Mouse (Mus musculus) natural killer cell, adult 2 months (primary cell): ENCODE results near the gene Spata3.
A peak's percentile ranks its signal among the peaks of the same experiment; 100 is the strongest.
"Not testable (repeated sequence)": the region's sequence is repeated elsewhere in the genome, so short reads cannot be mapped to it uniquely, and the experiment has no call there.

Experiments
- DNase-seq, 2 experiments: peaks; one replicate each; pipeline ENCODE4 v3.0.0; 2022; ENCODE audit warnings: low spot score in 2 of 2

Gene Spata3

DNA sequence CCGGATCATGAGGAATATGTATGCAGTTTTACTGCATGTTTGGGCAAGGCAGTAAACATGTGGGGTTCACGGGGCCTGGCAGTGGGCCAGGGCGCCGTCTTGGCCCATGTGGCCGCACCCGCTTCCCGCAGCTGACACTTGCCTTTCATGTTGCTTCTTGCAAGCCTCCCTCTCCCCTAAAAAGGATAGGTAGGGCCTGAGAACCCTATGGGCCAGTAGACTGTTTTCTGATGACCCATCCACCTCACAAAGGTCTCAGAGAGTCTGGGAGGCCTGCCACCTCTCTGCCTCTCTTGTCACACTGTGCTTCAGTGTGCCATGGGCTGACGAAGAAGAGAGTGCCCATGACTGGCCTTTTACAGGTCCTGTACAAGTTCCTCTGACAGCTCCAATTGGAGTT is at the start of gene Spata3:
Spata3 (plus strand) TSS at position 301 of the 400 bp plus-strand sequence.
- DNase-seq, result no peak

DNA sequence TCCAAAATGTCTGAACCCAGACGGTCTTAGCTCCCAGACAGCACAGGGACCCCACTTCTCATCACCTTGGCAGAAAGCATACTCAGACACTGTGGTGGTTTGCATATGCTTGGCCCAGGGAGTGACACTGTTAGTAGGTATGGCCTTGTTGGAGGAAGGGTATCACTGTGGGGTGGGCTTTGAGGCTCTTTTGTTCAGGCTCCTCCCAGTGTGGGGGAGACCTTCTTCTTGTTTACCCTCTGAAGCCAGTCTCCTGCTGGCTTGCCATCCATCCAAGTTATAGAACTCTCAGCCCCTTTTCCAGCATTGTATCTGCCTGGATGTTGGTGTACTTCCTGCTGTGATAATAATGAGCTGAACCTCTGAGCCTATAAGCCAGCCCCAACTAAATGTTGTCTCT is 47.5 kb upstream of the Spata3 start:
- DNase-seq, result no peak

DNA sequence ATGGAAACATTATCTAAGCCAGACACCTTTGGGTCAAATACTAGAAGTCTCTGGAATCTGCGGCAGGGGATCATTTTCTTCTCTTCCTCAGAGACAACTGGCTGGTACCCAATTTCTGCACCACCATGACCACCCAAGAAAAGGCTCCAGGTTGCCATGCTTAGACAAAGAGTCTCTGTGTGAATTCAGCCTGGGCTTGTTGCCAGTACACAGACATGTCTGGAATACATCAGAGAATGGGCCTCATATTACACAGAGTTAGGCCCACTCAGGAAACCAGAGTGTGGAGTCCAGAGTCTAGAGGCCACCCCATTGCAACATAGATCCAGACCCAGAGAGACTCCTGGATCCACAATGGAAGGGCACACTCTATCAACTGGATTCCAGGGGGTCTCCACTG is 47.1 kb upstream of the Spata3 start:
- DNase-seq, result no peak

DNA sequence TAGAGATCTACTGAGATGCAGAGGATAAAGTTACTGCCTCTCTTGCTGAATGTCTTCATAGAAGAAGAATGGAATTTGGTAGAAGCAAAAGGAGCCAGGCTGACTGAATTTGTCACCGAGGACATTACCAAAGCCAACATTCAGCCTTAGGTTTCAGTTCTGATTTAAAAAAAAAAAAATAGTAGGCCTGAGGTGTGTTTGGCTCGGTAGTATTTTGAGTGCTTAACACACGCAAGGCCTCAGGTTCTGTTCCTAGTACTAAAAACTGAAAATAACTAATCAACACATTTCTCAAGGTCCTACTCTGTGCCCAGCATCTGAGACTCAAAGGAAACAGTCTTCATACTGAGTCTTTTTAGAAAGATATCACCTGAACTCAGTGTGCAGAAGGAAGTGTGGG is 45.5 kb upstream of the Spata3 start:
- DNase-seq, result no peak

DNA sequence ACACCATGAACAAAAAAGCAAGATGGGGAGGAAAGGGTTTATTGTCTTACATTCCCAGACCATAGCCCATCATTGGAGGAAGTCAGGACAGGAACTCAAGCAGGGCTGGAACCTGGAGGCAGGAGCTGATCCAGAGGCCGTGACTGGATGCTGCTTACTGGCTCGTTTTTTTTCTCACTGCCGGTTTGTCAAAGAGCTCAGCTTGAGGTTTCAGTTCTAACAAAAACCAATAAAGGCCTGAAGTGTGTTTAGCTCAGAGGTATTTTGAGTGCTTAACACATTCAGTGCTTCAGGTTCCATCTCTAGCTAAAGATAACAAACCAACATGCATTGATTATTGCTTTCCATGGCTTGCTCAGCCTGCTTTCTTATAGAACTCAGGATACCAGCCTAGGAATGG is 44.3 kb upstream of the Spata3 start:
- no peak for DNase-seq

DNA sequence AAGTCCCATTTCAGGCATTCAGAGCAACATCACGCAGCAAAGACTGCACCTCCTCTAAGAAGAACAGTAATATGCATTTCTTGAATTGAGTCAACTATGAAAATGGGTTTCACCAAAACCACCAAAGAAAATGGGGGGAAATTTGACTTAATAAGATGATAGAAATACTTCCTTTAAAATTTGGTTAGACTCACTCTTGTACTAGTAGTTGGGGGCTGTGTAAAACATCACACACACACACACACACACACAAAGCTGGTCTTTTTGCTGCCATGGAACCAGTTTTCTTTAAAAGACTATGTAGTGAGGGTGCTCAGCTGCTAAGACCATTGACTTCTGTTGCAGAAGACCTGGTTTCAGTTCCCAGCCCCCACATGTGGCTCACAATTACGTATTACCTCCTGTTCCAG is 43.1 kb upstream of the Spata3 start:
- no peak for DNase-seq

DNA sequence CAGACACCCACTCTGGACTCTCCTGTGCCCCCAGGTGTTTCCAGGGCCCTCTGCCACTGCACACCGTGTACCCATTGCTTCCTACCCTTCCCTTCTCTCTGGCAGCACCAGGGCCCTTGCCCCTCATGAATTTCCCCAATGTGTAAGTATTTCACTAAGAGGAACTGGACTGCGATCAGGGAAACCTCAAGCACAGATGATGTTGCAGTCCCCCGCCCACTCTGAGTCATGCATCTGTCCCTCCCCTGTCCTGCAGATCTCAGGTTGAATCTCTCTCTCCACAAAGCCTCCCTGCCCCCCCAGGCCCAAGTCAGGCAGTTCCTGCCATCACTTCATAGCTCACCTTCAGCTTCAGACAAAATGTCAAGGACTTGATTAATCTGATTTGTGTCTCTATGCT is 38.9 kb upstream of the Spata3 start:
- DNase-seq, result peak in 1 of 2 experiments; percentile 30

DNA sequence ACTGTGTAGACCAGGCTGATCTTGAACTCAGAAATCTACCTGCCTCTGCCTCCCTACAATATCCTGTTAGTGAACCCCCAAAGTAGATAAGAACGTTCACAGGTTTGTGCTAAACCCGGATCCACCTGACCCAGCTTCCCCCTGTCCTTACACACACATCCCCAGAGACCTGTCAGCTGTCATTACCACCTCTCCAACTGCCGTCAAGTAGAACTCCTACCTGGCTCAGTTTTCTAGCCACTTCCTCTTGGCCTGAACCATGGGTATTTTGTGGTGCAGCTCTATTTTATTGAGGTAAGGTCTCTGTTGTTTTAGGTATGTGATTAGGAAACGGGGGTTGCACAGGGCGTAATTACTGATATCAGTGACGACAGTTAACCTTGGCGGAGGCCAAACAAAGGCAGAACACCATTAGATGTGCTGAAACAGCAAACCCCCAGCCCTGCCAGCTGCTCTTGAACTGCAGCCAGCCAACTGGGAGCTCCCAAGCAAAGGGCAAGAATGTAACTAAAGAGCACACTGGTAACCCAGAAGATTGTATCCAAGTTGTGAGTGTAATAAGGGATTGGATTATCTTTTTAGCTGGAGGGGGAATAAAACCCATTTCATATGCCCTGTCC is 34.8 kb upstream of the Spata3 start:
- peak in 1 of 2 experiments; percentile 54 for DNase-seq

DNA sequence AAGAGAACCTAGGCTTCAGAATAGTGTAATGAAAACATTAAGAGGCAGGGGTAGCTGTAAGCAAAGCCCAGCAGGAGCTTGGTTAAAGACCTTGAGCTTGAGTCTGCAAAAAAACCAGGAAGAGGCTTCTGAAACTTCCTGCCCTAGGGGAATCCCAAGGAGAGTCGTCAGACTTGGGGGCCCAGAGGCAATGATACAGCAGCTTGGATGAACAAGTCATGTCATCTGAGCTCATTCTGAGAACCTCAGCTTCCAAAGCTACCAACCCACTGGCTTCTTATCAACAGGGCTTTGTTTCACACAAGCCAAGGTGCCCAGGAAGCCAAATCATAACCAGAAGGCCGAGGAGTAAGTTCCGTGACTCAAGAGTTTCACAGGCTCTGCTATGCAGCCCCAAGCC is 30.8 kb upstream of the Spata3 start:
- no peak for DNase-seq

DNA sequence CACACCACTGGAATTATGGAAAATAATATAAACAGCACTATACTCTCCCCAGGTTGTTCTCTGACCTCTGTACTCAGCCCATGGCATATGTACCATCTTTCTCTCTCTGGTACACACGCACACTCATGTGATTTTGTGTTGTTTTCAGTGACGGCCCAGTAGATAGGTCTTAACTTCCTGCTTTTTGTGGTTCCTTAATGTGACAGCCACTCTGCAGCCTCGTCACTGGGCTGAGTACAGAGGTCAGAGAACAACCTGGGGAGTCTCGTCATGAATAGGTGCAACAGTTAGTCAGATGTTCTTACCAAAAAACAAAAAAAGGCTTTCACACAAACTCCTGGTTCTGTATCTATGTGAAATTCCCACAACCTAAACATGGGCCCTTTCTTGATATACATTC is 28.3 kb upstream of the Spata3 start:
- DNase-seq, result peak; percentile 31 to 50

DNA sequence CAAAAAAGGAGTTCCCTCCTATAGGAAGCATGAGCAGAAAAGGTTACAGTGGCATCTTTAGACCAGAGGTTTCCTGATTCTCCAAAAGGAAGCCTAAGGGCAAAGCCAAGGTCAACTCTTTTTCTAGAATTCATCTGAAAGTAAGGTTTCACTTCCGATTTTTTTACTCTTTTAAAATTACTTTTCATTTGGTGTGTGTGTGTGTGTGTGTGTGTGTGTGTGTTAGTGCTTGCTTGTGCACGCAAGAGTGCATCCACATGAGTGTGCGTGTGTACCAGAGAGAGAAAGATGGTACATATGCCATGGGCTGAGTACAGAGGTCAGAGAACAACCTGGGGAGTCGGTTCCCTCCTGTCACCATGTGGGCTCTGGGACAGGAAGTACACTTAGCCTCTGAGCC is 27.7 kb upstream of the Spata3 start:
- not testable (repeated sequence) for DNase-seq

DNA sequence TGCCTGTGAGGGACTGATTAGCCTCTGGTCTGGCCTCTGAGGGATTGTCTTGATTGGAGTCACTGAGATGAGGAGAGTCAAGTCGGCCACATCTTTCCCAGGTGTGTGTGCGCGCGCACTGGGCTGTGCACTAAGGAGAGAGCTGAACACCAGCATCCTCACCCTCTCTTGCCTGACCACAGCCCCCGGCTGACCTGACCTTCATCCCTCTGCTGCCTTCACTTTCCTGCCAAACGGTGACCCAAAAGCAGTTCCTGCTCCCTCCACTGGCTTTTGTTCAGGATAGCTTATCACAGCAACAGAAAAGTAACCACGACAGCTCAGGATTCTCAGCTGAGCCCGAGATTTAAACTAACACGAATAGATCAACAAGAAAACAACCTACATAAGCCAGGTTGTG is 24.4 kb upstream of the Spata3 start:
- no peak for DNase-seq

DNA sequence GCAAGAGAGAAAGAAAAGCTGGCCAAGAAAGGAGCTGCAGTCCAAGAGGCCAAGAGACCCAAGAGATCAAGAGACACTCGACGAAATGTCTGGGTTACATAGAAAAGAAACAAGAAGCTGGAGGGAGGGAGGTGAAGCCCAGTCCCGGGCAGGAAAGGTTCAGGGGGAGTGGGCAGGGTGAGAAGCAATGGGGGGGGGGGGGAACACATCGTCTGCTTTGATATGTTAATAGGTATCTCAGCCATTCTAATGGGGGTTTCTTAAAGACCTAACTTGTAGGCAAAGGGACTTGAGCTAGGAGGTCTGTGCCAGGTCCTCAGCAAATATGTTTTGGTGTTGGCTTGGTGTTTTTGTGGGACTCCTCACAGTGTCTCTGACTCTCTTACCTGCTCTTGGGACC is 23.1 kb upstream of the Spata3 start:
- DNase-seq, result no peak

DNA sequence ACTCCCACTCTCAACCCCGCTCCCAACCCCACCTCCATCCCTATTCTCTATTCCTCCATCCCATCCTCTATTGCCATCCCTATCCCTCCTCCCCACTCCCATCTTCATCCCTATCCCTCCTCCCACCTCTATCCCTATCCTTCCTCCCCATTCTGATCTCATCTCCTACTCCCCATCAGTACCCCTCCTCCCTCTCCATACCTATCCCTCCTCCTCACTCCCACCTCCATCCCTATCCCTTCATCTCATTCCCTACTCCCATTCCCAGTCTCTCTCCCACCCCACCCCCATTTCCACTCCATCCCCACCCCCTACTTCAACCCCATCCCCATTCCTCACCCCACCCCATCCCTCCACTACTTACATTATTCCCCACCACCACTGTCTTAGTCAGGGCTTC is 19.4 kb upstream of the Spata3 start:
- no peak for DNase-seq

DNA sequence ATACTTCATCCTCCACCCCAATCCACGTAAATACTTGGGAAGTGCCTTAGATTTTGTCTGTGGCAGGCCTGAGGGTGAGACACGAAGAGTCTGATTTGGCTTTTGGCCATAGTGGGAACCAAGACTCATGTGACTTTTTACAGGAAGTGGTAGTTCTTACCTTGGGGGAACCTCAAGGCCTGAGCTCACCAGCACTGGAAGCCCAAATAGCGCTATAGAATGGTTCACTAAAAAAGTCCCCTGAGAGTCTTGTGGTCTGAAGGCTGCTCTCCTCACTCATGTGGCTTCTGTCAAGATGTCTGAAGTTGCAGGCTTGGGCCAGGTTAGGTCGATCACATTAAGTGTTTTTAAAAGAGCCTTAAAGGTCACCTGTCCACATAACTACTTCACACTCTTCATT is 18.6 kb upstream of the Spata3 start:
- DNase-seq, result peak; percentile 73 to 80

DNA sequence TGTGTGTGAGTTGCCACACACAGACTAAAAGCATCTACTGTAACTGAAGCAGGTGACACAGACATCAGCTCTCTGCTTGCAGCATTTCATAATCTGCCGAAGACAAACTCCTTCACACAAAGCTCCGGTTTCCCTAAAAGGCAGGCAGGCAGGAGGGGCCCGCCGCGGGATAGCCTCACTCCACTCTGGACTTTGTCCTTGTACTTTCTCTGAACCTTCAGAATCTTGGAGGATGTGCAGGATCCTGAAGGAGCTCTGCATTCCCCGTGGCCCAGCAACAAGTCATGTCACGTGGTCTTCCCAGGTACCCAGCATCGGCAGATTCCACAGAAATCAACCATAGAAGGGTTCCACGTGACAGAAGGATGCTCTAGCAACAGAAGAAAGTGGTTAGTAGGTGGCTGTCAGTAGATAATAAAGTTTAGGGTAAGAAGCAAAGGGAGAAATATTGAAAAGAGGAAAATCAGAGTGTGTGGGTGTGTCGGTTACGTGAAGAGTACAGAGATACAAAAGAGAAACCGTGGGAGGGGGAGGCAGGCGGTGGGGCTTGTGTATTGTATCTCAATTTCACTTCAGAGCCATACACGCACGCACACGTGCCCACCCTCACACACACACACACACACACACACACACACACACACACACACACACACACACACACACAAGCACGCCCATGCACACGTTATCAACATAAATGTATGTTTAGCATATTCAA is 16.6 kb upstream of the Spata3 start:
- no peak for DNase-seq

DNA sequence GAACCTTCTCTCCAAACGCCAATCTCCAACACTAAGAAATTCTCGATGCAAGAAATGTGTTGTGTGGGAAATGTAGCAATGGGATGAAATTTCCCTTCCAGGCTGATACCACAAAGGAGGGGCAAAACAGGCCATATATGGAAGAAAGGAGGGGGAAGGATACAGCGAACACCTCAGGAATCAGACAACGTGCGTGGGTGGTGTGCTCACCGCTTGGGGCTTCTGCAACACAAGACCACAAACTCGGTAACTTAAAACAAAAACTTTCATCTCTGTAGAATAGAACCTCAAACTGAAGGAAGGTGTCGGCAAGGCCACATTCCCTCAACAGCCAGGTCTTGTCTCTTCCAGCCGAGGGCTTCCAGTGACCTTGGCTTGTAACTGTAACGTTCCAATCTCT is 11.1 kb upstream of the Spata3 start:
- no peak for DNase-seq

DNA sequence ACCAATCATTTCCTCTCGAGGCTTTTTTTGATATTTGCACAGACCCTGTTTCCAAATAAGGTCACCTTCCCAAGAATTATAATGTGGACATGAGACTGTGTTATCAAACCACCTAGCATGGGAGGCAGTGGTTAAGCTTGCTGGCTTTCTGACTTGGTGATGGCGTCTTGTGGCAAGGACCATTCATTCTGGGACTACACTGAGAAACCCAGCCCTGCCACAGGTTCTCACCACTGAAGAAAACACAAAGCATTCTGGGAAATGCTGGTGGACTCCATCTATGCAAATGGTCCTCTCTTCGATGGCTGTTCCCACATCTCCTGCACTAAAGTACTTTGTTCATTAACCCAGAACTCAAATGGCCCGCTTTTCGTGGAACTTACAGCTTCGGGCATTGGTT is 10.6 kb upstream of the Spata3 start:
- no peak for DNase-seq

DNA sequence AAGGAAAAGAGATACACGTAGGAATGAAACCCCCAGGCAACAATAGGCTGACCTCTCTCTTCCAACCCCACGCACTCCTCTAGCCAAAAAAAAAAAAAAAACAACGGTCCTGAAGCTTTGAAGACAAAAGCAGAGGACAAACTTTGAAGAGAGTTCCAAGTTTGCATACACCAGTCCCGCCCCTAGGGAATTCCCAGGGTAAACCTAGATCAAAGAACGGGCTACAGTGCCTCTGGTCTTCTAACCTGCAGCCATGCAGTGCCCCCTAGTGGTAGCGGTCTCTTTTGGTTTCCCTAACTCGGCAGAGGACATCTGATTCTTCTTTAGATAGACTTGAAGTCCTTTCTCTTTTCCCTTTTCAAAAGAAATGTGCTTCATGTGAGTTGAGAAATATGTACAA is 8.8 kb upstream of the Spata3 start:
- DNase-seq, result peak; percentile 82 to 84

DNA sequence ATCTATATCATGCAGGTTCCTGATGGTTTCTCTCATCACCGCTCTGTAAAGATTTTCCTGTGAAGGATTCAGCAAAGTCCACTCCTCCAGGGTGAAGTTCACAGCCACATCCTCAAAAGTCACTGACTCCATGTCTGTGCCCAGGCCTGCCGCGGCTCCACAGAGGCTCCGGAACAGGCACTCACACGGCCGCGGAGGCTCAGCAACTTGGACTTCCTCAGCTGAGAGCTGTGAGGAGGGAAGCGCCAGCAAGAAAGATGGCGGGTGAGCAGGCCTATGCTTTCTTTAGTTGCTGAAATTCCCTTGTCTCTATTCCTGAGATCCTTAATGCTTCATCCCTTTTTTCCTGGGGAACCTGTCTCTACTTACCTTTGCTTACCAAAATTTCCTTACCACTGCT is 858 bp upstream of the Spata3 start:
- not testable (repeated sequence) for DNase-seq

DNA sequence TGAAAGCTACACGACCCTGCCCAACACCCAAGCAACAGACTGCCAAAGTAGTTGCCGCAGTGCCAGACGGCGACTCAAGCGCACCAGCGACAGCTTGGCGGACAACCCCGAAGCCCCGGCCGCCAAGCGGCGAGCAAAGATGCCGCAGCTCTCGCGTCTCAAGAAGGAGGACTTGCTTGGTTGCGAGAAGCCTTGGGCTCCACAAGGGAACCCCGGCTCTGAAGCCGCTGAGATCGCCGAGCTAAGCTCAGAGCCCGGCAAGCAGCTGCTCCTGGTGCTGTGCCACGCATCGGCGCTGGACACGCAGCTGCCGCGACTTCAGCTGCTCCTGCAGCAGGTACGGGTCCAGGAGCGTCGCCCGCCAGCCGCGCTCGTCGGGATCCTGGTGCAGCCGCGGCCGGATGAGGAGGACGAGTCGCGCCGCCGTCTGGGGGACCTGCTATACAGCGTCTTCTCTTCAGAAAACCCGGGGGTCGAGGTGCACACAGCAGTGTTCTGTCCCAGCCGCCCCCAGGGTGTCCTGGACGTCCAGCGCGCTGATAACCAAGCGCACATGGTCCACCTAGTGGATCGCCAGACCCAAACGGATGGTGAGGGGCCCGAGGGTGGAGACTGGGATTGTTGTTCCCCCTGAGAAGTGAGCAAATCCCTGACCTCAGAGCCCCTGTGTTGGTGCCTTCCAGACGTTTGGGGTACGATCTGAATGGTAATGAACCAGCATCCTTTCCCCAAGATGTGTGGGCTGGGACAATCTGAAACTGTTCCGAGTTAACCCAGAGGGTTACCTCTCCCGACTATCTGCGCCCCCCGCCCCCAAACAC is 1.8 kb downstream of the Spata3 start:
- peak; percentile 24 to 40 for DNase-seq

DNA sequence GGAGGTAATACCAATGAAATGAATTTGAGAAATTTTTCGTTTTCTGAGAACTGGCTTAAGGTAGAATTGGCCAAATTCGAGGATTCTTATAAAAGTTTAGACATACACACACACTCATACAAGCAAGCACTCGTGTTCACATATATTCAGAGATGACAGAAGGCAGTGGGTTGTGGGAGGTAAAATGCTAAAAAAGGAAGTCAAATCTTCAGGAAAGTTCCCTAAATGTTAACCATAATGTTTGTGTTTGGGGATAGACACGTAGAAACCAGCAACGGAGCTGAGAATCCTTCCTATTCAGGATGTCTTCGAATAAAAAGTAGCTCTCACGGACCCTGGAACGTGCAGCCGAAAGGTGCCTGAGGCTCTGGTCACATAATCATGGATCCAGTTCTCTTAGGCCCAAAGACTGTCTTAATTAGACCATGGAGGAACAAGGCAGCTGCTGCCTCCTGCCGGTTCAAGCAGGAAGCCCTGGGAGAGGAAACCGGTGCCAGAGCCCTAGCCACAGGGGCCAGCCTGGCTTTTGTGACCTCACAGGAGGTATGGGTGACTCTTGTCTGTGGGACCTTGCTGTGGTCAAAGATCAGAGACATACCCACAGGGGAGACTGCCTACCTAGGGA is 4.9 kb downstream of the Spata3 start:
- DNase-seq, result no peak
